Mouse (Mus musculus) liver, embryonic 14 days (tissue): Measurements from ENCODE around the gene Csdc2. TPM values are rescaled to one million over a fixed set of nuclear protein-coding genes. Genes with fewer than 3 reads are reported as not detected.

Experiments used
- polyA plus RNA-seq: library from polyadenylated mRNA; depleted of rRNA; stranded (reverse); fragments of >200 nt; gene quantifications from 2 replicates; pipeline ENCODE4 v1.2.3, GENCODE M21; 2012; rRNA removed

Csdc2 gene
- polyA plus RNA-seq = 0.39 and 0.53 TPM in 2 replicates

DNA sequence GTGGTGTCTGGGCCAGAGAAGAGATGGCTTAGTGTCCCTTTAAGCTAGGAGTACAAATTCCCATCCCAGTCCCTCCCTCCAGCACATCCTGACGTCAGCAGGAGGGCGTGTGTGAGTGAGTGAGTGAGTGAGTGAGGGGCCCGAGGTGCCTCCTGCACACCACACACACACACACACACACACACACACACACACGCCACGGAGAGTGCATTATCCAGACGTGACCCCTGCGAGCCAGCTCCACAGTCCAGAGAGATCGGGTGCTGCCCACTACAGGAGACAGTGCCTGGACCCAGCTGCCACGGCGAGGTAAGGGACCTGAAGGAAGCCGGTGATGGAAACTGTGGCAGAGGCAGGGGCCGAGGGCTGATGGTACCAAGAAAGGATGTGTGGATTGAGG lies at the start of gene Csdc2:
Gene Csdc2 (plus strand): TSS at position 81 of the 400 bp plus-strand sequence.

DNA sequence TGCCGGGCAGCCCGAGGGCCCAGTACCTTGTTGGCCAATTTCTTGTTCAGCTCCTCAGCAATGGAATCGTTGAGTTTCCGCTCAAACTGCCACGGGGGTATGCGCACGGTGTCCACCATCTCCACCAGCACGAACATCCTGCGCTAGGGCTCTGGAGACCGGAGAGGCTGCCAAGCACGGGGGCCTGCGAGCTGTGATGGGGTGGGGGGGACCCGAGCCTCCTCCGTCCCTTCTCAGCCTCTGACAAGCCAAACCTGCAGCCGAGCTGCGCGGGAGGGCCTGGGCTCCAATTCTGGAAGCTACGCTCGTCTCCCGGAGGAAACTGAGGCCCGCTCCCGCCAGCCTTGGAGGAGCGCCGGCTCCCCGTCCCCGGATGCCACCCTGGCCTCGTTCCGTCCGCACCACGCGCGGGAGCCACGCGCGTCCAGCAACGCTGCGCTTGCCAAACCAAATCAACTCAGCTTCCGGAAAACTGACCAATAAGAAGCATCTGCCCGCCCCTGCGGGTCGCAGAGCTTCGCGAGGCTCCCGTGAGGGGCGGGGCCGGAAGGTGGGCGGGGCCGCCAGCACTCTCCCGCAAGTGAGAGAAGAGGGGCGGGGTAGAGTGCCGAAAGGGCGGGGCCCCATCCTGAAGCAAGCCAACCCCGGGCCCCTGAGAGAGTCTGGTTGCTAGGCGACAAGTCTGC lies 10.7 kb upstream of the Csdc2 start, which contains the start of gene Polr3h:
Gene Polr3h (minus strand): TSS at position 481 of the 686 bp plus-strand sequence.

DNA sequence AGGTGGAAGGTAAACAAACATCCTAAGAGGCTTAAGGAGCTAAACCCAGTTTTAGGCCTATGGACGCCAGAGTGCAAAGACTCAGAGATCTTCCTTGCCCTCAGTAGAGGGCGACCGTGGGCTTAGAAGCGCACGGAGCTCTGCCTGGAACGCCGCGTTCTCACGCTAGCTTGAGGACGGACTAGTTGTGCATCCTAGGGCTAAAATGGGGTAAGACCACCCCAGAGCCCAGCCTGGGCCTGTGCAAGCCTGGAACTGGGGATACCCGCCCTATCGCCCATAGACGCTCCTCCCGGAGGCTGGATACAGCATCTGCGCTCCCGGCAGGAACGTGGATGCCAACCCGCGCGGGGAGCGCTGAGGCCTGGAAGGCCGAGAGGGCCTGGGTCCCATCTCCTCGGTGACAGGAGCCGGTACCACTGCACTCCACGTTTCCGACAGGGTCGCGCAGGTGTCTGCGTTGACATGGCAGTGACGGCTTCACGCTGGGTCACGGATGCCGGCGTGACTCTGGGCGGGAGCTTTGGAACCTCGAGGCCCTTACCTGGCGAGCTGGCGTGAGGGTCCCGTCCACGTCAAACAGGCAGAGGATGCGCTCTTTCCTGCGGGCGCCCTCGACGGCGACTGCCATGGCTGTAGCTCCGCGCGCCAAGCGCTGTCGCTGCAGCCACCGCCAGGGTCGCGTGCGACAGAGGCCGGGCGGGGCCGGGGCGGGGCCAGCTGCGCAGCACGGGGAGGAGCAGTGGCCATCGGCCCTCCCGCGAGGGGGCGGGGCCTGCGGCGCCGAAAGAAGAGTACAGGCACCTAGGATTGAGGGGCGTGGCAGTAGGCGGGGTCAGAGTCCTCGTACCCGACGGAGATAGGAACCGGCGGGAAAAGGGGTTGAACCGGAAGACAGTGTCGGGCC lies 23.9 kb downstream of the Csdc2 start, which contains the start of gene Pmm1:
Gene Pmm1 (minus strand): TSS at position 760 of the 907 bp plus-strand sequence.

DNA sequence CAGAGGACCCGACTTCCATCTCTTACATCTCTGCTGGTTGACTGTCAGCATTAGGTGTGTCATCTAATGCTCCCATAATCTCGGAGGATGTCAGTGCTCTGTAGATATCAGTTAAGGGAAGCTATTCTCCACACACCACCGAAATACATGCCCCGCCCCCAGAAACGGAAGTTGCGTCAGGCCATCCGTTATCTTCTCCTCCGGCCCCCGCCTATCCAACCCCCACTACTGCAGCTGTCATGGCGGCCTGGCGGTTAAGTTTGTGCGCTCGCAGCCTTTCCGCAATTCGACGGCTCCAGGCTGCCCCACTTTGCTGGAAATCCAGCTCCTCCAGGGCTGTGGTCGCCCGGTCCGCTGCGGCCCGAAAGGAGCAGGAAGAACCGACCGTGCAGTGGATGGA lies 43.8 kb downstream of the Csdc2 start, which contains the start of gene 1700029P11Rik:
Gene 1700029P11Rik (plus strand): TSS at position 220 of the 400 bp plus-strand sequence.

DNA sequence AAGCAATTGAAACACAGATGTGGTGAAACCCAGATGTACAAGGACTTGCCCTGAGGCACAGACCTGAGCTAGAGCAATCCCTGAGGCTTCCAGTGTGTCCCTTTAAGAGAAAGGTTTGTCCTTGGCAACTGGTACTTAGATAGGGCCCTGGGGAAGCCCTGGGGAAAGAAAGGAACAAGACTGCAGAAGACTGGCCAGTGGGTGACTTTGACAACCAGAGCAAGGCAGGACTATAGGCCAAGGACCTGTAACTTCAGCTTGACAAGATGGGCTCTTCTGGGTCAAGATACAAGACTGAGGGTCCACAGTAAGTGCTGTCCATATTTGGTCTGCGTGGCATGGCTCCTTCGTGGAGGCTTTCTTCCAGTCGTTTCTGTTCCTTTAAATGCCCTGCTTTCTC lies 51.1 kb downstream of the Csdc2 start, which contains the start of gene Xrcc6:
Gene Xrcc6 (plus strand): TSS at position 190 of the 400 bp plus-strand sequence.

Other genes with a start within 250 kb of the Csdc2 start
- gene Chadl, start 239.5 kb upstream of the Csdc2 start, polyA plus RNA-seq = 0.13 and 0.16 TPM in 2 replicates
- gene Zc3h7b, start 191.7 kb upstream of the Csdc2 start, polyA plus RNA-seq = 5.5 and 6.2 TPM in 2 replicates
- gene Rangap1, start 191.2 kb upstream of the Csdc2 start, polyA plus RNA-seq = 52.0 and 53.9 TPM in 2 replicates
- 5.4 and 5.6 TPM in 2 replicates for gene Tef, start 134.3 kb upstream of the Csdc2 start, polyA plus RNA-seq
- 4.9 and 5.1 TPM in 2 replicates for gene Tob2, start 78.0 kb upstream of the Csdc2 start, polyA plus RNA-seq
- gene Phf5a, start 64.8 kb upstream of the Csdc2 start, polyA plus RNA-seq = 68.4 and 75.6 TPM in 2 replicates
- 76.9 and 83.5 TPM in 2 replicates for gene Aco2, start 64.5 kb upstream of the Csdc2 start, polyA plus RNA-seq
- gene Polr3h, start 10.5 kb upstream of the Csdc2 start, polyA plus RNA-seq = 13.7 and 15.6 TPM in 2 replicates
- gene Pmm1, start 24.2 kb downstream of the Csdc2 start, polyA plus RNA-seq = 20.8 and 25.1 TPM in 2 replicates
- gene 1700029P11Rik, start 43.8 kb downstream of the Csdc2 start, polyA plus RNA-seq = not detected in 2 replicates
- 25.7 and 26.3 TPM in 2 replicates for gene Xrcc6, start 51.1 kb downstream of the Csdc2 start, polyA plus RNA-seq
- 8.6 and 10.6 TPM in 2 replicates for gene Desi1, start 97.1 kb downstream of the Csdc2 start, polyA plus RNA-seq
- gene Snu13, start 110.8 kb downstream of the Csdc2 start, polyA plus RNA-seq = 79.2 and 87.2 TPM in 2 replicates
- not detected in 2 replicates for gene 4930407I10Rik, start 122.4 kb downstream of the Csdc2 start, polyA plus RNA-seq
- not detected in 2 replicates for gene Mei1, start 133.2 kb downstream of the Csdc2 start, polyA plus RNA-seq
- 7.3 and 8.1 TPM in 2 replicates for gene Ccdc134, start 191.2 kb downstream of the Csdc2 start, polyA plus RNA-seq
- gene Srebf2, start 210.4 kb downstream of the Csdc2 start, polyA plus RNA-seq = 26.1 and 27.1 TPM in 2 replicates